Mouse (Mus musculus): ENCODE measurements at regions not wholly inside any gene's neighbourhood (a gene's known extent, or its start where the extent isn't known, plus 50 kb on each side); places are given as distances from the start of the nearest gene placed in this dataset.

DNA sequence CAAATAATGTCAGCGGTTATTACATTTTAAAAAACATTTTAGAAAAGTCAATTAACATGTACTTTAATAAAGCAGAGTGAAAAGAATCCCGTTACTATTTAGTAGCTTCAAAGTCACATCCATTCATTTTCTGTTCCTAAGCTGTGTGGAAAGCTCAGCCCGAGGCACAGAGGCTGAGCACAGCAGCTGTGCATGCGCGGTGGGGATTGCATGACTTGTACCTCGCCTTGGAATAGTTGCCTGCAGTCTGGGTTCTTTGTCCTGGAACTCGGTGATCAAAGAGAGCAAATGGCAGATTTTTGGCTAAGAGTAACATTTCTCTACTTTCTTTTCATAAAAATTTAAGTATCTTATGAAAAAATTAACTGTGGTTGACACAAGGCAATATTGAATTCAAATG lies 251.0 kb upstream of the Pde3a start:
- ATAC-seq (no peak), DNase-seq (no peak)
- no peaks in the 10 kb centered on the region for H3K36me3 ChIP-seq (replicated peaks; ENCODE audit: insufficient read depth, low read length)
- no peaks in the 10 kb centered on the region for H3K27me3 ChIP-seq (ENCODE audit: insufficient read depth, low read length)
- H3K4me3 ChIP-seq (ENCODE audit: low read depth, low read length): no peak overlapping the region
- H3K4me2 ChIP-seq (ENCODE audit: low read depth, low read length): no peak overlapping the region
- no peak for TF ChIP-seq EP300 (IDR thresholded peaks at IDR 0.05; ENCODE audit: low read depth)
- no peak overlapping the region for H3K27ac ChIP-seq (ENCODE audit: low read depth)
- no peak overlapping the region for H3K9ac ChIP-seq (replicated peaks)
- H3K4me1 ChIP-seq (ENCODE audit: insufficient read depth): no peaks in the 10 kb centered on the region
- WGBS (ENCODE audit: insufficient replicate concordance): 75% methylated on average over 7 of the region's 7 CpGs
- peaks cover 5% of the 10 kb centered on the region; the same call in 1 of the 2 replicates for H3K9me3 ChIP-seq (ENCODE audit: low read length)

DNA sequence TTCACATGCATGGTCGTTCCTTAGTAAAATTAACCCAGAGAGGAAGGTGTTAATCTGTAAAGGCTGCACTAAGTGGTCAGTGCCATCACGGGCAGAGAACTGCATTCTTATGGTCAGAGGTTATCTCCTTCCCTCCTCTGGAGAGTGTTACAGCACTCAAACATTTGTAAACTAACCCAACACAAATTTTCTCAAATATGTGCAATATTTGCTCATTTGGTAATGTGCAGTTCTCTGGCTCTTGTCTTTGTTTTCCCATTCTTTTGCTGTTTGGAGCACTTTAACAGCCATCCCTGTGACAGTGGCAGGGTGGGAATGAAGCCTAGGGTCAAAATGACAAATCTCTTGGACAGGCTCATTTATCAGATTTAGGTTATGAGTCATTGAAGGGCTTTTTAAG lies 248.5 kb upstream of the Pde3a start:
- H3K4me2 ChIP-seq (ENCODE audit: low read depth, low read length): no peak overlapping the region
- no peak overlapping the region for H3K4me3 ChIP-seq (ENCODE audit: low read depth, low read length)
- no peaks in the 10 kb centered on the region for H3K4me1 ChIP-seq (ENCODE audit: insufficient read depth)
- H3K27me3 ChIP-seq (ENCODE audit: insufficient read depth, low read length): no peaks in the 10 kb centered on the region
- DNase-seq (no peak), ATAC-seq (peak; percentile 13; the same call in 1 of the 2 replicates)
- H3K36me3 ChIP-seq (replicated peaks; ENCODE audit: insufficient read depth, low read length): no peaks in the 10 kb centered on the region
- no peak overlapping the region for H3K9ac ChIP-seq (replicated peaks)
- 36% methylated on average over 2 of the region's 2 CpGs for WGBS (ENCODE audit: insufficient replicate concordance)
- TF ChIP-seq EP300 (IDR thresholded peaks at IDR 0.05; ENCODE audit: low read depth): no peak
- no peak for TF ChIP-seq CTCF (IDR thresholded peaks at IDR 0.05; ENCODE audit: low read depth)
- H3K9me3 ChIP-seq (ENCODE audit: low read length): peaks cover 5% of the 10 kb centered on the region; the same call in 1 of the 2 replicates
- H3K27ac ChIP-seq (ENCODE audit: low read depth): no peak overlapping the region

DNA sequence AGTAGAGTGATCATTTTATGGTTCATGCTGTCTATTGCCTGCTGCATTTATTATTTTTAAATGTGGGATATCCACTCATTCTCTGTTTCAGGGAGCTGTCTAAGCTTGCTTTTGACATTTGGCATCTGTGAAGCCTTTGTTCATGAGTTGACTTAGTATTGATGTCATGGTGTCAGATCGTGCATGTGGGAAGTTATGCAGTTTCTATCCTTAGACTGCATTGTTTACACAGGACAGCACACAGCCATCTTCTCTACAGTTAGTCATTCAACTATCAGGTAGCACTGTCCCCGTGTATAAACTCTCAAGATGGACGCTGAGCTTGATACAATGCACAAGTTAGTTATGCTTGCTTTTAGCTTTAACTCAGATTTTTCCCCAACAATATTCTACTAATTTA lies 247.8 kb upstream of the Pde3a start:
- WGBS (ENCODE audit: insufficient replicate concordance): 67% methylated on average over 3 of the region's 3 CpGs
- Histone ChIP-seq H3K4me1 (ENCODE audit: insufficient read depth) (no peaks in the 10 kb centered on the region), H3K9ac (replicated peaks) (no peak overlapping the region), H3K27me3 (ENCODE audit: insufficient read depth, low read length) (no peaks in the 10 kb centered on the region), H3K4me2 (ENCODE audit: low read depth, low read length) (no peak overlapping the region), H3K4me3 (ENCODE audit: low read depth, low read length) (no peak overlapping the region), H3K9me3 (ENCODE audit: low read length) (peaks cover 5% of the 10 kb centered on the region; the same call in 1 of the 2 replicates), H3K36me3 (replicated peaks; ENCODE audit: insufficient read depth, low read length) (no peaks in the 10 kb centered on the region), H3K27ac (ENCODE audit: low read depth) (no peak overlapping the region)
- ATAC-seq: no peak
- no peak for DNase-seq
- TF ChIP-seq EP300 (IDR thresholded peaks at IDR 0.05; ENCODE audit: low read depth) (no peak), CTCF (IDR thresholded peaks at IDR 0.05; ENCODE audit: low read depth) (no peak)

DNA sequence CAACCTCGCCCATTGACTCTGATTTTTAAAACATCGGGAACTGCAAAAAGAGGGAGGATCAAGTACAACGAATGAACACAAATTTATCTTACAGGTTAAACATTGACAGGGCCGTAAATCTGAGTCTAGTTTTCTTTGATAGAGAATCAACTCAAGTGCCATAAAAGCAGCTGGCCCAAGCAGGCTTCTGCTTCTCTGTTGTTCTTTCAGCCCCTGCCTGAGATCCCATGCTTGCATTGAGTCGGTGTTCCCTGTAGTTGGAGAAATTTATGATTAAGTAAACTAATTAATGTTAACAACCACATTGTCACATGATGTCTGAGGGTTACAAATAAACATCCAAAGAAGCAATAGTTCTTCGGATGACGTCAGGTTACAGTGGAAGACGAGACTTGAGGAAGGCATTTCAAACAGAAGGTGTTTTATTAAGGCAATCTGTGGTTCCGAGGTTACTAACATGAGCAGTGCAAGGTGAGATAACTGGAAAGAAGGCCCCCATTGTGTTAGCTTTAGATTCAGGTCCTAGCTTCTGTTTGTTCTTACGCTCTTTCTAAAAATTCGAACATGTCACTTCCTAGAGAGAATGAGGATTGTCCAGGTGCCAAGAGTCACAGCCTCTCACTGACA lies 233.9 kb upstream of the Pde3a start:
- no peak overlapping the region for H3K9ac ChIP-seq (replicated peaks)
- WGBS (ENCODE audit: insufficient replicate concordance): 81% methylated on average over 11 of the region's 11 CpGs
- no peak overlapping the region for H3K4me2 ChIP-seq (ENCODE audit: low read depth, low read length)
- no peak for TF ChIP-seq CTCF (IDR thresholded peaks at IDR 0.05; ENCODE audit: low read depth)
- TF ChIP-seq EP300 (IDR thresholded peaks at IDR 0.05; ENCODE audit: low read depth): no peak
- H3K27ac ChIP-seq (ENCODE audit: low read depth): no peak overlapping the region
- ATAC-seq (no peak), DNase-seq (no peak)
- no peaks in the 10 kb centered on the region for H3K27me3 ChIP-seq (ENCODE audit: insufficient read depth, low read length)
- H3K4me3 ChIP-seq (ENCODE audit: low read depth, low read length): no peak overlapping the region
- H3K36me3 ChIP-seq (replicated peaks; ENCODE audit: insufficient read depth, low read length): no peaks in the 10 kb centered on the region
- H3K9me3 ChIP-seq (ENCODE audit: low read length): no peaks in the 10 kb centered on the region
- no peaks in the 10 kb centered on the region for H3K4me1 ChIP-seq (ENCODE audit: insufficient read depth)

- Histone ChIP-seq H3K9ac (replicated peaks) (no peak overlapping the region), H3K4me3 (ENCODE audit: low read depth, low read length) (no peak overlapping the region), H3K27ac (ENCODE audit: low read depth) (no peak overlapping the region), H3K4me1 (ENCODE audit: insufficient read depth) (no peaks in the 10 kb centered on the region), H3K9me3 (ENCODE audit: low read length) (no peaks in the 10 kb centered on the region), H3K27me3 (ENCODE audit: insufficient read depth, low read length) (no peaks in the 10 kb centered on the region), H3K36me3 (replicated peaks; ENCODE audit: insufficient read depth, low read length) (no peaks in the 10 kb centered on the region), H3K4me2 (ENCODE audit: low read depth, low read length) (no peak overlapping the region)
- ATAC-seq: no peak
- 62% methylated on average over 4 of the region's 4 CpGs for WGBS (ENCODE audit: insufficient replicate concordance)
- DNase-seq: no peak
- no peak for TF ChIP-seq CTCF (IDR thresholded peaks at IDR 0.05; ENCODE audit: low read depth)
- TF ChIP-seq EP300 (IDR thresholded peaks at IDR 0.05; ENCODE audit: low read depth): no peak
These were observed 225.6 kb upstream of the Pde3a start for GRCm38 (mm10) chr6:141023501-141023900.

DNA sequence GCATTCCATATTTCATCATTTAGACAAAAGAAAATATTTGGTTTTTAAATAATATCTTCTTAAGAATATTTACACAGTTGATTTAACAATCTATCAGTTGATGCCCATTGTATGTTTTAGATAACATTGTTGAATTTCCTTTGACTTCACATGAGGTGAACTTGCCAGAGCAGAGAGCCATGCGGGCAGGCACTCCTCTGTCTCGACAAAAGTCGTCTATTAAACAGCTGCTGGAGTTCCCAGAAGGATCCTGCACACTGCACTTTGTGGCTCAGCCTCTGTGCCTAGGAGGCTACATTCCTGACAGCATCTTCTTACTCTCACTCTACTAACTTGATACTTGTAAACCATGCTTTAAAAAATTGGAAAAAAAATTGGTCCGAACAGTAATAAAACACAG lies 221.7 kb upstream of the Pde3a start:
- 51% methylated on average over 4 of the region's 4 CpGs for WGBS (ENCODE audit: insufficient replicate concordance)
- H3K4me3 ChIP-seq (ENCODE audit: low read depth, low read length): no peak overlapping the region
- no peaks in the 10 kb centered on the region for H3K9me3 ChIP-seq (ENCODE audit: low read length)
- H3K9ac ChIP-seq (replicated peaks): no peak overlapping the region
- no peak overlapping the region for H3K4me2 ChIP-seq (ENCODE audit: low read depth, low read length)
- DNase-seq (no peak), ATAC-seq (no peak)
- TF ChIP-seq CTCF (IDR thresholded peaks at IDR 0.05; ENCODE audit: low read depth): no peak
- no peak for TF ChIP-seq EP300 (IDR thresholded peaks at IDR 0.05; ENCODE audit: low read depth)
- H3K27me3 ChIP-seq (ENCODE audit: insufficient read depth, low read length): no peaks in the 10 kb centered on the region
- no peaks in the 10 kb centered on the region for H3K36me3 ChIP-seq (replicated peaks; ENCODE audit: insufficient read depth, low read length)
- H3K27ac ChIP-seq (ENCODE audit: low read depth): no peak overlapping the region
- no peaks in the 10 kb centered on the region for H3K4me1 ChIP-seq (ENCODE audit: insufficient read depth)

- Histone ChIP-seq H3K4me3 (ENCODE audit: low read depth, low read length) (no peak overlapping the region), H3K9me3 (ENCODE audit: low read length) (no peaks in the 10 kb centered on the region), H3K4me1 (ENCODE audit: insufficient read depth) (no peaks in the 10 kb centered on the region), H3K27me3 (ENCODE audit: insufficient read depth, low read length) (no peaks in the 10 kb centered on the region), H3K27ac (ENCODE audit: low read depth) (no peak overlapping the region), H3K36me3 (replicated peaks; ENCODE audit: insufficient read depth, low read length) (no peaks in the 10 kb centered on the region), H3K9ac (replicated peaks) (no peak overlapping the region), H3K4me2 (ENCODE audit: low read depth, low read length) (no peak overlapping the region)
- TF ChIP-seq CTCF (IDR thresholded peaks at IDR 0.05; ENCODE audit: low read depth): no peak
- no peak for TF ChIP-seq EP300 (IDR thresholded peaks at IDR 0.05; ENCODE audit: low read depth)
- WGBS (ENCODE audit: insufficient replicate concordance): 71% methylated on average over 5 of the region's 5 CpGs
- DNase-seq (no peak), ATAC-seq (no peak)
These were observed 221.3 kb upstream of the Pde3a start for GRCm38 (mm10) chr6:141027787-141028186.
